Mouse (Mus musculus) mouse trophoblast stem cell (cell line): ENCODE measurements around the gene Npc1l1.

Source experiments
- in situ Hi-C, 2 experiments: fragments of 300-500 bp; cut with MseI, MboI; formaldehyde crosslinking; loops; 2 replicates in 1 of 2; 3 replicates in 1 of 2; pipeline ENCODE4 v1.15.1; 2025

The Npc1l1 gene

GRCm38 (mm10) chr11:6207090-6207489, 22.9 kb downstream of the Npc1l1 start:
- in situ Hi-C loops: no loop called here

GRCm38 (mm10) chr11:6200570-6200969, 29.4 kb downstream of the Npc1l1 start:
- in situ Hi-C loops: no loop called here

- in situ Hi-C loops: no loop called here
Observed at GRCm38 (mm10) chr11:6200087-6200569, 29.8 kb downstream of the Npc1l1 start, which contains the start of gene Nudcd3. Gene Nudcd3 (minus strand): TSS chr11:6200415.

DNA sequence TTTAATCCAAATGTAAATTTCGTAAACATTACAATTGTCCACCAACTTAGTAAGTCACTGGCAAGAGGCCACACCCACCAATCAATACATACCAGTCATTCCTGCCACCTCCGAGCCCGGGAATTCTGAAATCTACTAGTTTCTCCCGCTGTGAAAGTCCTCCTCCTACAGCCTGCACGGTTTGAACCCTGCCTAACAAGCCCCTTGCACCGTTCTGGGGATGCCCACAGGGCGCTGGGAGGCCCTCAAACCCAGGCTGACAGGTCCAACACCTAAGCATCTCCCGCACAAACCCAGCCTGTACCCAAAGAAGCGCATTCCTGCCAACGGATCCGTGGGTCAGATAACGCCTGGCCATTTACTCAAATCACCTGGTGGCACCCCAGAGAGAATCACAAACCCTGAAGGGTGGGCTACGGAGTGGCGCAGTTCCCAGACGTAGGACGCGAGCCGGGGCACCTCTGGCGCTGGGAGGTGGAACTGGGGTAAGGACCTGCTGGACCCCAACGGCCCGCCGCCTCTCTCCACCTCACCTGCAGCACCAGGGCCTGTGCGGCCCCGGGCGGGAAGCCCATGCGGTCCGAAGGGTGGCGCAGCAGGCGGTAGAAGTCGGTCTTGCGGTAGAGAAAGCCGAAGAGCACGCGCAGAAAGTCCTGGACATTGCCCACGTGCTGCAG, 30.4 kb downstream of the Npc1l1 start, which contains the start of gene A730071L15Rik:
Gene A730071L15Rik, plus strand, starts transcription at position 620 of the 677 bp plus-strand sequence.
- in situ Hi-C loops: loop anchor here in 1 of 2 experiments (10.0 kb wide), 1 partner anchor 205 kb away; no protein-coding TSS in a partner anchor

GRCm38 (mm10) chr11:6198449-6198848, 31.5 kb downstream of the Npc1l1 start:
- in situ Hi-C loops: loop anchor here in 1 of 2 experiments (10.0 kb wide), 1 partner anchor 204 kb away; no protein-coding TSS in a partner anchor

DNA sequence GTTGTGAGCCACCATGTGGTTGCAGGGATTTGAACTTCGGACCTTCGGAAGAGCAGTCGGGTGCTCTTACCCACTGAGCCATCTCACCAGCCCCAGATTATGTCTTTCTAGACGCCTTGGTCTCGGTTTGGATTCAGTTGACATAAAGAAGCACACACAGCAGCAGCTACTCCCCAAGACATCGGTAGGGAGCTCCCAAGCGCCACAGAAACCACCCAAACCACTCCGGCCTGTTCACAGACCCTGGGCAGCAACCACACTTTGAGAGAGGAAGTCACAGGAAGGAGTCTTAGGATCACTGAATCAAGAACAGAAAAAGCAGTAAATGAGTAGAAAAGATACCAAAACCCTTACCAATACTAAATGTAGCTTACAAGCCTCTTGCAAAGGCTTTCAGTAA, 33.2 kb downstream of the Npc1l1 start:
- in situ Hi-C loops: loop anchor here in 1 of 2 experiments (10.0 kb wide), 1 partner anchor 202 kb away; no protein-coding TSS in a partner anchor

- in situ Hi-C loops: loop anchor here in 1 of 2 experiments (5.0 kb wide), 1 partner anchor 191 kb away; no protein-coding TSS in a partner anchor
Observed at GRCm38 (mm10) chr11:6187878-6188277, 42.1 kb downstream of the Npc1l1 start.

DNA sequence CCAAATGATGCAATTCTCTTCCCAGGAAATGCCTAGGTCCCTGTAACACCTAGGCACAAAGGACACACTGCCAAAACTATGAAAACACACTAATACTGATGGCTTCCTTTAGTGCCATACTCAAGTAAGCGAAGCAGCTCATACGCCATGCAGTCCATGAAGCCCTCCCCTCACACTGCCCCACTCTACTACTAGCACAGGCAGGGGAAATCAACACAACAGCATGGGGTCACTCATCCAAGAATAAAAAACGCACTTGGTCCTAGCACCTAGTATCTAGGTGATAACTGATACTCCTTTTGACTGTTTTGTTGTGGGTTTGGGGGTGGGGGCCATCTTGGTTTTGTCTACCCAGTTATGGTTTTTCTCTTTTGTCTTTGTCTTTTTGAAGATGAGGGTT, 42.5 kb downstream of the Npc1l1 start:
- in situ Hi-C loops: loop anchor here in 1 of 2 experiments (5.0 kb wide), 1 partner anchor 190 kb away; no protein-coding TSS in a partner anchor

GRCm38 (mm10) chr11:6184202-6184935, 45.6 kb downstream of the Npc1l1 start:
- in situ Hi-C loops: no loop called here

GRCm38 (mm10) chr11:6183246-6183645, 46.7 kb downstream of the Npc1l1 start:
- in situ Hi-C loops: no loop called here

DNA sequence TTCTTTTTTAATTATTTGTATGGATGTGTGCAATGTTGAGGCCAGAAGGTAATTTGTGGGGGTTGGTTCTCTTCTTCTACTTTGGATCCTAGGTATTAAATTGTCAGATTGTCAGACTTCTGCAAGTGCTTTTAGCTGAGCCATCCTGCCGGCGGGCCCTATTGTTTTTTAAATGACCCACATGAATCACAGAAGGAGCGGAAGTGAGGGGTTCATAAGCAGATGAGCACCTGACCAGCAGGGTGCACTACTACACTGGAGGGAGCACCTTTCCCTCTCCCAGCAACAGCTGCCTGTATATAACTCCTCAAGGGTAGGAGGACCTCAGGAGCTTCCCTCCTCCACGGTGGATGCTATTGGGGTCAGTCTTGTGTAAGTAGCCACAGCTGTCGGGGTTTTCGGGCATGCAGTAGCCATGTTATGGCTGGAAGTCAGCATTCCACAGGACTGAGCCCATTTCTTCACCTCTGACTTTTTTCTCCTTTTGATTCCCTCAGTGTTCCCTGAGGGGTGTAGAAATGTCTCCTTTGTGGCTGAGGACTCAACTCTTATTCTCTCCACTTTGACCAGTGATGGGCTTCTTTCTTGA, 49.0 kb downstream of the Npc1l1 start:
- in situ Hi-C loops: no loop called here

DNA sequence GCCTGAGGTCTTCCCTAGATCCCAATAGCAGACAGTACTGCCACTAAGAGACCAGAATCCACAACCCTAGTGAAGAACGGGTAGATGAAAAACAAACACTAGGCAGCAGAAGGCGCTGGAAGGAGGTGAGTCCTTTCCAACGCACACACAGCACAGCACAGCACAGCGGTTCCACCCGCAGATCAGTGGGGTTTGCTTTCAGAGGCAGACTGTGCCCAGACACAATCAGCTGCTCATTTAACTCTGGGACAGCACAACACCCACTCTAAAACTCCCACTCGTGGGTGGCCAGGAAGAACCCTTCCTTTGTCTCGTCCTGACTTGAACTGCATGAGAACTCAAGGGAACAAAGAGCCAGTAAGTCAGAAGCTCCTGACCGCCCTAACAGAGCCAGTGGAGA, 50.7 kb downstream of the Npc1l1 start:
- in situ Hi-C loops: no loop called here

GRCm38 (mm10) chr11:6178673-6179166, 51.2 kb downstream of the Npc1l1 start:
- in situ Hi-C loops: no loop called here

DNA sequence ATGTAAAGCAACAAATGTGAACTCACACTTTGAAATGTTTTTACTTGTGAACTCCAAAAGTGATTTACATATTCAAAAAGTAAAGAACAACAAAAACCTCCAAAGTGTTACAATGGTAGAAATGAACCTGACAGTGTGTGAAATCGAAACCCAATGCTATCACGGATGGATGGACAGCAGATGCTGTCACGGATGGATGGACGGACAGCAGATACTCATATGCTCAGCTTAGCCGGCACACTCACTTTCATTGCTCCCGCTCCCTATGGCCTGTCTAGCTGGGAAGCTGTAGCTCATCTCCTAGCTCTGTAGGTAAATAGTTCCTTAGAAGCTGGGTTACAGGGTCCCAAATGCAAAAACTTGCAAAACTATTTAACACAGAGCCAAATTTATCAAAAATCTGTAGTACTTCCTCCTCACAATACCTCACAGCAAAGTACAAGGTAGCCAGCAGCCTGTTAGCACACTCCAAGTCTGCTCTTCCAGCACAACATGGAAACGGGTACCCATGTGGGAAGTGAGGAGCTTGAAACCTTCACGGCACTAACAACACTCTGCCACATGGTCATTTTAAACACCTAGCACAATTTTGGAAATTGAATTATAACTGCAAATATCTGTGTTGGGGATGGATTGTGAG, 52.0 kb downstream of the Npc1l1 start:
- in situ Hi-C loops: no loop called here

- in situ Hi-C loops: no loop called here
Observed at GRCm38 (mm10) chr11:6175506-6175905, 54.4 kb downstream of the Npc1l1 start.

DNA sequence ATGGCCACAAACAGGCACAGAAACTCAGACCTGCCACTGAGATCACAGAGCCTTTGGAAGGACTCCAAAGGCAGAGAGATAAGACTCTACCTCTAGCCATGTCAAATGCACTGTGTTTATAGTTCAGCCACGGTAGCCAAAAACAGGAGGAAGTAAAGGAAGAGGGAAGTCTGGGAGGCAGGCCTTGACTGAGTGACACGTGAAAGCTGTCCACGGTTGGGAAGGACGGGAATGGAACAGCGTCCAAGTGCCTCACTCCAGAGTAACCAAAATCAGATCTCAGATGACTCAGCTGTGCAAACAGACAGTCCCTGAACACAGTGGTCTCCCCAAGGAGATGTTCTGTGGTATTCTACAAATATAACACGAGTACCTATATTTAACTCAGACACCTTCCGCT, 55.2 kb downstream of the Npc1l1 start:
- in situ Hi-C loops: no loop called here

- in situ Hi-C loops: no loop called here
Observed at GRCm38 (mm10) chr11:6169041-6169663, 60.8 kb downstream of the Npc1l1 start.

DNA sequence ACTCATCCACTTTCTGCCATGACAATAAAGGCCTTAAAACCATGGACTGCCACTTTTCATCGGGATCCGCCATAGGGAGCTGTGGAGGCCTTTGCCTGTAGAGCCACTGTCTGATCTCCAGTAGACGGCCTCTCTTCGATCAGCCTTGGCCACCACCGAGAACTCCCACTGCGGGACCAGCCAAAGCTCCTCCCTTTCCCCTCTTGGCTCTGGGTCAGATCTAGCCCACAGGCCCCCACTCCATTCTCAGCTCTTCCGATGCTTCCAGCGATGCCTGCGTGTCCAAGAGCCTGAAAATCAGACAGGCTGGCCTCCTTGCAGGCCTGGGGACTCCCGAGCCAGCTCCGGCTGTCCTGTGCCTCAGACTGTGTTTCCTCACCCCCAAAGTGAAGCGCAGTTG, 63.6 kb downstream of the Npc1l1 start:
- in situ Hi-C loops: no loop called here

DNA sequence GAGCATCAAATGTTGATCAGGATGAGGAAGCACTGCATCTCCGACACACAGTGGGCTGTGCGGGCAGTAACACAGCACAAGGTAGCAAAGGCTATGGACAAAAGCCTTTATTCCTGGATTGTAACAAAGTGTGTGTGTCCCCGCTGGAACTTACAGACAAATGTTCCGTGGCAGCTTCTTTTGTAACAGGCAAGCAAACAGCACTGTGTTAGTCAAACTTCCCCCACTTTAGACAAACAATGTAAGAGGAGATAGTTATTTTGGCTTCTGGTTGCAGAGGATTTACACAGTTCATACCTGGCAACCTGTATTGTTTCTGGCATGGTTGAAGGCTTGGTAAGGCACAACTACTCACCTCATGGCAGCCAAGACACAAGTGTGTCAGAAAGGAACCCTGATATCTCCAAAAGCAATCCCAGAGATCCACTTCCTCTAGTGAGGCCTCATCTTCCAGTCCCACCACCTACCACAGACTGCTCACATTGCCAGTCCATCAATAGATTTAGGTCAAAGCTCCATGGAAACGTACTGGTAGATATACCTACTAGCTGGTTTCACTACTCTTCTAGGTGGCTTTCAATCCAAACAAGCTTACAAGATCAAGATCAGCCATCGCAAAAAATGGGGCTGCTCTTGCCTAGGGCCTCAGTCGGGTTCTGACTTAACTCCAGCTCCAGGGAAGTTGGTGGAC, 64.4 kb downstream of the Npc1l1 start:
- in situ Hi-C loops: no loop called here

- in situ Hi-C loops: no loop called here
Observed at GRCm38 (mm10) chr11:6164781-6165180, 65.2 kb downstream of the Npc1l1 start.
